Mouse (Mus musculus): ENCODE data around the gene Cep112.
"Not testable (repeated sequence)": the region's sequence is repeated elsewhere in the genome, so short reads cannot be mapped to it uniquely, and the experiment has no call there.

Gene Cep112

GRCm38 (mm10) chr11:108805947-108806346, 381.0 kb downstream of the Cep112 start:
- DNase-seq: no peak

DNA sequence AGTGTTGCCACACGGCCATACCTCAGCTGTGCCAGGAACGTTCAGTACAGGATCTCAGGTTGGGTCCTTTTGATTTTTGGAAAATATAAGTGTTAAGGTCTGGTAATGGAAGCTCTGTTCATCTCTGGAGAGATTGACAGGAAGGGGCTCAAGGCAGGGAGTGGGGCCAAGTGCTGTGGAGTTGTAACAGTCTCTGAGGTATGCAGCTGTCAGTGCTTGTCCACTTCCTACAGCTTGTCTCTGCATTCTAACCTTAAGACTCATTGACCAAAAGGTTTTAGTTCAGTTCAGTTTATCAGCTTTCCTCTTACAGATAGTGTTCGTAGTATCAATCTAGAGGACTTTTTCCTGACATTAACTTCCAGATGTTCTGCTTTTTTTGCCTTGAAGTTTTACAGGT, 384.6 kb downstream of the Cep112 start:
- no peak for DNase-seq

GRCm38 (mm10) chr11:108821771-108822170, 396.8 kb downstream of the Cep112 start:
- DNase-seq: no peak

DNA sequence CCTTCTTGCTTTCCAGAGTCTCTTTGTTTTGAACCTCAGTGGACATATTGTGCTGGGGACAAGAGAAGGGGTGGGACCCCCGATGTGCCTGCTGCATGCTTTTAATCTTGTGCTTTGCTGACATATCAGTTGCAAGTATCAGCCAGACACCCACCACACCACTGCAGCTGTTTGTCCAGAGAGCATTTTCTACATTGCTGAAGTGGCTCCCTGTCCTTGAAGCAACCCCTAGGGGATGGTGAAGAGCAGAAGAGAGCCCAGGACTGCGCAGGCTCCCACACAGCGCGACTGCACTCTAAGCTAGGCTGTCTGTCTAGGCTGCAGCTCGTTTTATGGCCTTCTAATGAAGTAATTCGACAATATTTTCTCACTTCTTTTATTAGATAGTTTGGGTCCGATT, 397.3 kb downstream of the Cep112 start:
- no peak for DNase-seq

DNA sequence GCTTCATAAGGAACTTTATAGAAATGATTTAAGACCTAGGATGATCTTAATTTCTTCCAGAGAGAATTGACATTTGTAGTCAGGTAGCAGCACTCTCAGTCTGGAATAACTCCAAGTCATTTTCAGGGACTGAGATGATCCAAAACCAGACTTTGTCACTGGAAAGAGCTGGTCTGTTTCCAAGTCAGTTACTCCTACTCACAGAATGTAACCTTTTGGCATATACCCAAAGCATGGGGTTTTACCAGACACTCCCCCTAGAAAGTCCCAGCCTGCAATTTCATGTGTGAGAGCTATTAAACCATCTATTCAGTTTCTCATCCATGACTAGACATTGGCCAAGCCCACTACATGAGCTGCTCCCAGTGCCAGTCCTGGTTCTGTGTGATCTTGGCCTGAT, 402.3 kb downstream of the Cep112 start:
- no peak for DNase-seq

DNA sequence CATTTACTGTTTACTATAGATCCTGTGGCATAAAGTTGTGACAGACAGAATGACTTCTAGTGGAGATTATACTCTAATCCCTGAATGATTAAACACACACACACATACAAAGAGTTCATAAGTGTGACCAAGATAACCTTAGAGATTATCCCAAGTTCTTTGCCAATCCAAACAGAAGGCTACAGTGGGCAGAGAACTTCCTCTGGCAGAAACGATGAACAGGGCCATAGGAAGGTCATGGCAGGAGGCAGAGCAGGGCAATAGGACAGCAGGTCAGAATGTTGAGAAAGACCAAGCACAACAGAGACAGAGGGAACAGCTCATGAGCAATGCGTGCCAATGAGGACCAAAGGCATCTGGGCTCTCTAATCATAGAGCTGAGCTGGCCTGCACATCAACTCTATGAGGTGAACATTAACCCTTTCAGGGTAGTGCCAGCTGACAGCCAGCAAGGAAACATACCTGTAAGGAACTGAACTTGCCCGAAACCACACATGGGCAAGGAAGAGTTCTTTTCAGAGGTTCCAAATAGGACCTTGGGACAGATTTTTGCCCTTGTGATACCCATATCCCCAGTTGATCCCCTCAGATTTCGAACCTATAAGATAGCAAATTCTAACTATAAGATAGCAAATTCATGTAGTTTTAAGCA, 403.5 kb downstream of the Cep112 start:
- no peak for DNase-seq

- no peak for DNase-seq
Observed at GRCm38 (mm10) chr11:108836706-108837105, 411.7 kb downstream of the Cep112 start.

- no peak for DNase-seq
Observed at GRCm38 (mm10) chr11:108840195-108840594, 415.2 kb downstream of the Cep112 start.

DNA sequence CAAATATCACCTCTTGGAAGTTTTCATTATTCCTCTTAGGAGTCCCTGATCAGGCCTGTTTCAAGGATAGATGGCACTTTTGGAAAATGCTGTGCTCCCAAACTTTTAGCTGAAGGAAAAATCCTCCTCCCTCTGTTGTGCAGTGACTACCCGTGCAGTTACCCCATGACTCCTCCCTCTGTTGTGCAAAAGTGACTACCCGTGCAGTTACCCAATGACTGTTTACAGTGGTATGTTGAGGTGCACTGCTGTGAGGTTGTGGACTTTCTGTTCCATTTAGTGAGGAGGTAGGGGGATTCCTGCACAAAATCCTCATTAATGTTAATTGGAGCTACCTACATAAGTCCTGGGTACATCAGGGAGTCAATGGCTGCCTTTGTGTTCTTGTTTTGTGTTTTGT, 417.8 kb downstream of the Cep112 start:
- DNase-seq: no peak

GRCm38 (mm10) chr11:108845971-108846370, 421.0 kb downstream of the Cep112 start:
- peak; percentile 37 for DNase-seq

DNA sequence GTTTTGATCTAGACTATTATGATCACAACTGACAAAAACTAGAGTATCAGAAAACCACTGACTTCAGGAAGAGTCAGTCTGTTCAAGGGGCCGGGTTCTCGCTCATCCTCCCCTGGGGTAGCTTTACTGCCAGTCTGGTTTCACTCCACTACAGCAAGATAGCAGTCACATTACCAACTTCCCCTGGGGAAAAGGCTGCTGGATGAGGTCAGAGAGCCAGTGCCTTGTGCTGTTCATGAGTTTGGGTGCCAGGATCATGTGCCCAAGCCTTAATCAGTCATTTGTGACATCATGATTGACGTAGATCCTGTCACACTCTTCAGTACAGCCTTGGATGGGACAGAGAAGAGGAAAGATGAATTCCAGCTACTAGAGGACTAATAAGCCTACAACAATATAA, 421.5 kb downstream of the Cep112 start:
- DNase-seq: no peak

- DNase-seq: no peak
Observed at GRCm38 (mm10) chr11:108851771-108852170, 426.8 kb downstream of the Cep112 start.

DNA sequence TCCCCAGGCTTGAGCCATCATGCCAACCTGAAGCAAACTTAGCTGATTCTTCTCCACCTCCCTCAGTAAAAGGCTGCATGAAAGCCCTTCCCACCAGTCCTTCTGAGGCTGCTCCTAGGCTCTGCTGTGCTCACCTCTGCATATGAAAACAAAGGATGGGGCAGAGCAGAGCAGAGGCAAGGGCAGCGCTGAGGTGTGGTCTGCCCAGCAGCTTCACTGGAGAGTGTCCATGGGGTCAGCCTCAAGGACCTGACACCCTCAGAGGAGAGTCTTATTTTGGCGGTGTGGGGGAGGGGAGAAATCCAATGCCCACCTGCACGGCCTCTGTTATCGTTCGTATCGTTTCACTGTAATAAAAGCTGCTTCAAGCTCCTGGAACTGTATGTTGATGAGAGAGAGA, 432.3 kb downstream of the Cep112 start:
- DNase-seq: no peak

DNA sequence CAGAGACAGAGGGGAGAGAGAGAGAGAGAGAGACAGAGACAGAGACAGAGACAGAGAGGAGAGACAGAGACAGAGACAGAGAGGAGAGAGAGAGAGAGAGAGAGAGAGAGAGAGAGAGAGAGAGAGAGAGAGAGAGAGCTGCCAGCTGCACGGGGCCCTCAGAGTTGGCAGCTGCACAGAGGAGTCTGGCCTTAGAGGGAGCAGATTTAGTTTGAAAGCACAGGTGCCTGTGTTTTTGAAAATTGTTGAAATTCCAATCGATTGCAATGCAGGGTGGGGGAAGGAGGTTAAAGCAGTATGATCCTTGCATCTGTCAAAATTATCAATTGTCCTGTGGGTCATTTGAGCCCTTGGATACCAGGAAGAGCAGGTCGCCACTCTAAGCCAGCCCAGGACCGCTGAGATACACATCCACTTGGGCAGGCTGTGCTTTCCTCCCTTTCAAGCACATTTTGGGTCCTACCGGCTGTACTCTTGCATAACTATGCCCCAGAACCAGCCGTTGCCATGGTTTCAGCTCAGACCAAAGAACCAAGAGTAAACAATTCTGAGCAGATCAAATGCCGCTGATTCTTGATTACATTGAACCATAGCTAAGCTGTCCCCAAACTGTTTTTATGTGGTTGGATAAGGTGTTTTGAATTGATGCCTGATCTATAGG, 432.8 kb downstream of the Cep112 start:
- peak; percentile 42 for DNase-seq

GRCm38 (mm10) chr11:108858339-108858804, 433.4 kb downstream of the Cep112 start:
- no peak for DNase-seq

- no peak for DNase-seq
Observed at GRCm38 (mm10) chr11:108858846-108859245, 433.9 kb downstream of the Cep112 start.

- no peak for DNase-seq
Observed at GRCm38 (mm10) chr11:108862360-108862759, 437.4 kb downstream of the Cep112 start.

DNA sequence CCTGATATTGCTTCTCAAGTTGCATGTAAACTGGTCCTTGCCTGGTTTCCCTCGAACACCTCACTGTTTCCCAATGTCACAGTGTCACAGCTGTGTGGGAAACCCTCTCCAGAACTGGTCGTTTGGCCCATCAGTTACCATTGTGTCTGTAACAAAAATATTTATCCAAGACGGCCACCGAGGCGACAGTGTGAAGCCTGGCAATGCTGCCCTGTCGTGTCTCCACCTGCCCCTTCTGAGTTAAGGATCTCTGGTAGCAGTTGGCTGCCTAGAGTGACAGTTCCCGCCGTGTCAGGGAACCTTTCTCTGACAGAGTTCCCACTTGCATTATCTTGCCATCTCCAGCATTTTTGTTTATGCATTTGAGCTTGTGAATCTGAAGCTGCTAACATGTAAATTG, 440.8 kb downstream of the Cep112 start:
- peak; percentile 37 for DNase-seq

- peak; percentile 25 for DNase-seq
Observed at GRCm38 (mm10) chr11:108867538-108867937, 442.5 kb downstream of the Cep112 start.

- not testable (repeated sequence) for DNase-seq
Observed at GRCm38 (mm10) chr11:108871284-108871683, 446.3 kb downstream of the Cep112 start.

- no peak for DNase-seq
Observed at GRCm38 (mm10) chr11:108871748-108872147, 446.8 kb downstream of the Cep112 start.

DNA sequence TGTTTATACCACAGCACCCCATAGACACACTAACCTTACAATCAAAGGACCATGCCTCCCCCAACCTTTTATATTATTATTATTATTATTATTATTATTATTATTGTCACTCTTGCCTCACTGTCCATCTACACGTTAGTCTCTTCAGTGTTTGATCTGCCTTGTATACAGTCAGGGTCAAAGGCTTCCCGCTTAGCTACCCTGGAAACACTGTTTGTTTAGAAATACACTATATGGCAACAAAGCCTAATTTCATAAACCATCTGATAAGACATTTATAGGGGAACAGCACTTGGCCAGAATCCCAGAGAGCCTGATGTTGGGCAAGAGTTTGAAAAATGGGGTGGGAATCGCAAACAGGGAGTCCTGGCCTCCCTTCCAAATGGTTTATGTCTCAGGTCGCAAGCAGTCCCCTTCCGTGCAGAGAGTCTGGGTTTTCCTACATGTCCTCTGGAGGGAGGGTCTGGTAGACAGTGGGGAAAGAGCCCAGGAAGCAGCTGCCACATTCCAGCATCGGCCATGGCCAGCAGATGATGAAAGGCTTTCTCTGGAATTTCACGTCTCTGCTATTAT, 451.7 kb downstream of the Cep112 start:
- DNase-seq: peak; percentile 64

DNA sequence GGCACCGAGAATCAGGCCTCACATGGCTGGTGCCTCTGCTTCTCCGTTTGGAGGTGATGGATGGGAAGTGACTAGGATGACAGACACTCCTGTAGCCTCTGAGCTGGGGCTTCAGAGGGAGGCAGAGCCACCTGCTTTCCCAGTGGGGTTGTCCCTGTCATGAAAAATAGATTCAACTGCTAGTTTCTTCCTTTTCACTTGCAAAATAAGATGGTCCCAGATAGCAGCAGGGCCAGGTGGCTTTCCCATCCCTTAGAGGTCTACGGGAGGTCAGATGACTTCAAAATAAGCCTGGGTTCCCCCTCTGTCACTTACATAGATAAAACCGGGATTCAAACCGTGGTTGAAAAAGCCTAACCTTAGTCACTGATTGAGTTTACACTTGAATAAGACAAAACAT, 452.5 kb downstream of the Cep112 start:
- DNase-seq: no peak

GRCm38 (mm10) chr11:108880546-108880945, 455.6 kb downstream of the Cep112 start:
- no peak for DNase-seq
